Mouse (Mus musculus): ENCODE results near the gene Emilin1. TPM values are rescaled to one million over a fixed set of nuclear protein-coding genes. Genes with fewer than 3 reads are reported as not detected.

Emilin1 gene
- polyA plus RNA-seq, 1 experiment from 2014 or later: 23.6 TPM

DNA sequence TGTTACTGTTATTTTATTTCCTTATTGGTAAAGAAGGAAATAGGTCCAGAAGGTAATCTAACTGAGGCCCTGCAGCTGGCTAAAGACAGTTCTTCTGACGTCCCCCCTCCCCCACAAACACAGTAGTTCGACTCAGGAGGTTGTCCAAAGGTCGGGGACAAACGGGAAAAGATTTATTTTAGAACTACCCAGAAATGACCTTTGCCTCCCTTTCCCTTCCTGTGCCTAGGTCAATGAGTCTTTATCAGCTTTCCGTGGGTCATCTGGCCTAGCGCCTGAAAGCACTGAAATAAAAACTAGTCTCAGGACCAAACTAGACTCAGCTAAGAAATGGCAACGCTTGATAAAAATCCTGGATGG, 3.9 kb upstream of the Emilin1 start:
- Histone ChIP-seq H3K4me1 (replicated peaks) (peaks cover 66% of the 10 kb centered on the region), H3K9me3 (no peaks in the 10 kb centered on the region), H3K4me2 (no peak overlapping the region), H3K36me3 (peaks cover 19% of the 10 kb centered on the region), H3K27me3 (peaks cover 3% of the 10 kb centered on the region; the same call in 1 of the 2 replicates), H3K4me3 (no peak overlapping the region), H3K27ac (no peak overlapping the region), H3K9ac (no peak overlapping the region)
- ATAC-seq (ENCODE audit: low FRiP score): no peak
- WGBS: 58% methylated on average over 7 of the region's 7 CpGs

DNA sequence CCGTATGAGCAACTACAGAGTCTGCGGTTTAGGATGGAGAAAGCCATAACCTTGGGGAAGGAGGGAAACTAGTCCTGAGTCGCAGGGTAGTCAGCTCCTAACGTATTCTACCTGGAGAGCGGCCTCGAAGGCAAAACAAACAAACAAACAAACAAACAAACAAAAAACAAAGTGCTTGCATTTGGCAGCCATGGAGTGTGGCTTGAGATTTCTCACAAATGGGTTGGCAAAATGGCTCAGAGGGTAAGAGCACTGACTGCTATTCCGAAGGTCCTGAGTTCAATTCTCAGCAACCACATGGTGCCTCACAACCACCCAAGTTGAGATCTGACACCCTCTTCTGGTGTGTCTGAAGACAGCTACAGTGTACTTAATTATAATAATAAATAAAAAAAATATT, 3.3 kb upstream of the Emilin1 start:
- H3K4me1 ChIP-seq (replicated peaks): peaks cover 66% of the 10 kb centered on the region
- no peak for ATAC-seq (ENCODE audit: low FRiP score)
- peaks cover 13% of the 10 kb centered on the region for H3K36me3 ChIP-seq
- 86% methylated on average over 7 of the region's 7 CpGs for WGBS
- no peak overlapping the region for H3K4me2 ChIP-seq
- H3K27me3 ChIP-seq: peaks cover 3% of the 10 kb centered on the region; the same call in 1 of the 2 replicates
- no peaks in the 10 kb centered on the region for H3K9me3 ChIP-seq
- H3K4me3 ChIP-seq: no peak overlapping the region
- H3K9ac ChIP-seq: no peak overlapping the region
- H3K27ac ChIP-seq: no peak overlapping the region

DNA sequence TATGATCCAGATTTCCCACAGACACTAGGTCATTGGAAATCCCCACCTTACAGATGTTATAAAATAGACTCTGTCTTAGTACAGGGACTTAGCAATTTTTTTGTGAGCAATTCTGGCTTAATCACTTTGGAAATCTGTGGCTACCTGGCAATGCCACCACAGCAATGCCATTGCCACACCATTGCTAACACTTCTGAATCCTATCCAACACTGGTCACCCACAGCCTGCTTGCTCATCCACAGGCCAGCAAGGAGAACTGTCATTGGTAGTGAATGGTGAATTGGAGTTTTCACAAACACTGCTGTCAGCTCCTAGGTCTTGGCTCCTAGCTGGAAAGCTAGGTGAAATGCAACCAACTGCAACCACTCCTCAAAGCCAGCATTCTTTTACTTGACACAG, 2.7 kb upstream of the Emilin1 start:
- H3K36me3 ChIP-seq: peaks cover 7% of the 10 kb centered on the region
- H3K4me2 ChIP-seq: no peak overlapping the region
- H3K27me3 ChIP-seq: peaks cover 3% of the 10 kb centered on the region; the same call in 1 of the 2 replicates
- H3K4me1 ChIP-seq (replicated peaks): peaks cover 66% of the 10 kb centered on the region
- no peaks in the 10 kb centered on the region for H3K9me3 ChIP-seq
- no peak for ATAC-seq (ENCODE audit: low FRiP score)
- no peak overlapping the region for H3K27ac ChIP-seq
- H3K9ac ChIP-seq: no peak overlapping the region
- no peak overlapping the region for H3K4me3 ChIP-seq

DNA sequence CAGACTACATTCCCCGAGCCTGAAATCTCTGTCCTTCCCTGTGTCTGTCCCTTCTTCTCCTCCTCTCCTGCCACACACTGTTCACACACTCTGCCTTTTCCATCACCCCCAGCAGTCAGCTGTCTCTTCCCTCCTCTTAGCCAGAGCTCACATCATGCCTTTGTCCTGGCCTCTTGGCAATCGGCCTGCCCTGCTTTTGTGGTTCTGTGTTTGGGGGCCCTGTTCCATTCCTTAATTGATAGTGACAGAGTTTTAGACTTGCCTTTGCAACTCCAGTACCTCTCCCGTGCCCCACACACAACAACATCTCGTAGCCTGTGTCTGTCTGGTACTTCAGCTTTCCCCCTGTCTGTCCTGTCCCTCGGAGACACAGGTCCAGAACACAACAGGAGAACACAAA, 1.0 kb upstream of the Emilin1 start:
- no peak for ATAC-seq (ENCODE audit: low FRiP score)
- H3K36me3 ChIP-seq: no peaks in the 10 kb centered on the region
- H3K27me3 ChIP-seq: peaks cover 3% of the 10 kb centered on the region; the same call in 1 of the 2 replicates
- no peak overlapping the region for H3K4me2 ChIP-seq
- 68% methylated on average over 5 of the region's 5 CpGs for WGBS
- peak overlapping the region; percentile 84 for H3K27ac ChIP-seq
- peaks cover 53% of the 10 kb centered on the region for H3K4me1 ChIP-seq (replicated peaks)
- H3K4me3 ChIP-seq: no peak overlapping the region
- no peak overlapping the region for H3K9ac ChIP-seq
- H3K9me3 ChIP-seq: no peaks in the 10 kb centered on the region

DNA sequence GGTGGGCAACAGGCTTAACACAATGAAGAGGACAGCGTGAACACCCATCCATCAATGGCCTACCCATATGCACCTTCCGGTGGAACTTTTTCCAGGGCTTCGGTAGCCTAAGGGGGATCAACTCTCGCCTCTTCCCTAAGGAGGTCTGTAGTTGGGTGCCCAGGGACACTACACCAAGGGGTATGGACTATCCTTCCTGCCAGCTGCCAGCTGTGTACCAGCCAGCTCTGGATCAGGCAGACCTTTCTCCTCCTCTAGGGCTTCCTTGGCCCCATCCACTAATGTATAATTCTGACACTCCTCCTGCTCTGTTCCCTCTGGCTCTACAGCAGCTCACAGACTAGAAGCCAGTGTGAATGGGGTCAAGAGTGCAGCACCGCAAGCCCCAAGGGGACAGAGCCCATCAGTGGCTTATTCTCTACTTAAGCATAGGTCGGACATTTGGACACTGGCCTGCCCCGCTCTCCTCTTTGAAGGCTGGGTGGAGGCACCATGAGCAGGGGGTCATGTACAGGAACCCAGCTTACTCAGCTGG, 966 bp downstream of the Emilin1 start:
- peak overlapping the region; percentile 84; the same call in 1 of the 2 replicates for H3K27ac ChIP-seq

DNA sequence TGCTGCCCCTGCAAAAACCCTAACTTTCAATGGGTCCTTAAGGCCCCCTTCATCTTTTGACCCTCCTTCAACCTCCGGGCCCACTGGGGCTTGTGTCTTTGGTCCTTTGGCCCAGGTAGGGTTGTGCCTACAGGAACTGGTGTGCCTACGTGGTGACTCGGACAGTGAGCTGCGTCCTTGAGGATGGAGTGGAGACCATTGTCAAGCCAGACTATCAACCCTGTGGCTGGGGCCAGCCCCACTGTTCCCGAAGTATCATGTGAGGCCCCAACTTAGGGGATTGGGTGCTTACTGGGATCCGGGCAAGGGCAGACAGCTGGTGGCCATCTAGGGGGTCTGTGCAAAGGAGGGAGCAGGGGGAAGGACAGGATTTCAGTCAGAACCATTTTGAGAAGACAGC, 1.6 kb downstream of the Emilin1 start:
- Histone ChIP-seq H3K36me3 (no peaks in the 10 kb centered on the region), H3K4me2 (peak overlapping the region; percentile 37), H3K4me3 (peak overlapping the region; percentile 28; the same call in 1 of the 2 replicates), H3K9me3 (no peaks in the 10 kb centered on the region), H3K4me1 (replicated peaks) (peaks cover 38% of the 10 kb centered on the region), H3K9ac (peak overlapping the region; percentile 56; the same call in 1 of the 2 replicates), H3K27ac (peak overlapping the region; percentile 55; the same call in 1 of the 2 replicates), H3K27me3 (peaks cover 3% of the 10 kb centered on the region; the same call in 1 of the 2 replicates)
- no peak for ATAC-seq (ENCODE audit: low FRiP score)
- WGBS: 84% methylated on average over 6 of the region's 6 CpGs

More for the DNA sequence above, 966 bp downstream of the Emilin1 start:
- 76% methylated on average over 7 of the region's 7 CpGs for WGBS
- Histone ChIP-seq H3K4me1 (replicated peaks) (peaks cover 39% of the 10 kb centered on the region), H3K36me3 (no peaks in the 10 kb centered on the region), H3K9ac (peak overlapping the region; percentile 56; the same call in 1 of the 2 replicates), H3K27me3 (peaks cover 3% of the 10 kb centered on the region; the same call in 1 of the 2 replicates), H3K4me2 (peak overlapping the region; percentile 37), H3K9me3 (no peaks in the 10 kb centered on the region), H3K4me3 (peak overlapping the region; percentile 28)
- no peak for ATAC-seq (ENCODE audit: low FRiP score)

DNA sequence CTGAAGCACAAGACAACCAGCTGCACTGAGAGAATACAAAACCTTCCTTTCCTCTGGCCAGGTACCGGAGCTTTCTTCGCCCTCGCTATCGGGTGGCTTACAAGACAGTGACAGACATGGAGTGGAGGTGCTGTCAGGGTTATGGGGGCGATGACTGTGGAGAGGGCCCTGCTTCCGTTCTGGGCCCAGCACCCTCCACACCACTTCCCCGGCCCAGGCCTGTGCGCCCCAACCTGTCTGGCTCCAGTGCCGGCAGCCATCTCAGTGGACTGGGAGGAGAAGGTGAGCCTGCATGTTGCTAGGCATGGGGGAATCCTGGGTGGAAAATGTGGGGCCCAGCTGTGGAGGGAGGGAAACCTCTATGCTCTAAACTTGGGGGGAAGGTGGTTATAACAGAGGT, 2.3 kb downstream of the Emilin1 start:
- Histone ChIP-seq H3K27ac (peak overlapping the region; percentile 55; the same call in 1 of the 2 replicates), H3K9me3 (no peaks in the 10 kb centered on the region), H3K4me1 (replicated peaks) (peaks cover 39% of the 10 kb centered on the region), H3K4me3 (peak overlapping the region; percentile 5; the same call in 1 of the 2 replicates), H3K4me2 (peak overlapping the region; percentile 37), H3K27me3 (peaks cover 3% of the 10 kb centered on the region; the same call in 1 of the 2 replicates), H3K9ac (peak overlapping the region; percentile 56; the same call in 1 of the 2 replicates), H3K36me3 (no peaks in the 10 kb centered on the region)
- 65% methylated on average over 9 of the region's 9 CpGs for WGBS
- peak; percentile 25 for ATAC-seq (ENCODE audit: low FRiP score)

DNA sequence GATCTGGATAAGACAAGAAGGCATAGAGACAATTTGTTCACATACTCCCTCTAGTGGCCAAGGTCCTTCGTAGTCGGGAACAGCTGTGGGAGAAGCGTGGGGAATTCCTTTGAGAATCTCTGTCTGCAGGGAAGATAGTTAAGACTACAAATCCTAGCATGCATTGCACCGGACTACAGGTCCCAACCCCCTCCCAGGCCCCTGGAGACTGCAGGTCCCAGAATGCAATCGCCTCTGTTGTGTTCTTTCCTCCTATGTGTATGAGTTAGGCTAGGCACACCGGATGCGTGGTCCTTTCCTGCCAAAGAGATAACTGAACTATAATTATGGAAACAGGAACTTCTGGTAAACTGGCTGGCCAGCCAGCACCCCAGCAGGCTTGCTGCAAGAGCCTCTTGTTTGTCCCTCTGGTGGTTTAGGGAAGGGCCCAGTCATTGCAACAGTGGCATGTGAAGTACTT, 2.8 kb downstream of the Emilin1 start:
- 2% methylated on average over 7 of the region's 7 CpGs for WGBS
- no peaks in the 10 kb centered on the region for H3K27me3 ChIP-seq
- peaks cover 42% of the 10 kb centered on the region for H3K4me1 ChIP-seq (replicated peaks)
- H3K36me3 ChIP-seq: no peaks in the 10 kb centered on the region
- no peak overlapping the region for H3K9ac ChIP-seq
- peak overlapping the region; percentile 37 for H3K4me2 ChIP-seq
- H3K27ac ChIP-seq: peak overlapping the region; percentile 46
- peak; percentile 85 for ATAC-seq (ENCODE audit: low FRiP score)
- no peaks in the 10 kb centered on the region for H3K9me3 ChIP-seq
- H3K4me3 ChIP-seq: no peak overlapping the region

DNA sequence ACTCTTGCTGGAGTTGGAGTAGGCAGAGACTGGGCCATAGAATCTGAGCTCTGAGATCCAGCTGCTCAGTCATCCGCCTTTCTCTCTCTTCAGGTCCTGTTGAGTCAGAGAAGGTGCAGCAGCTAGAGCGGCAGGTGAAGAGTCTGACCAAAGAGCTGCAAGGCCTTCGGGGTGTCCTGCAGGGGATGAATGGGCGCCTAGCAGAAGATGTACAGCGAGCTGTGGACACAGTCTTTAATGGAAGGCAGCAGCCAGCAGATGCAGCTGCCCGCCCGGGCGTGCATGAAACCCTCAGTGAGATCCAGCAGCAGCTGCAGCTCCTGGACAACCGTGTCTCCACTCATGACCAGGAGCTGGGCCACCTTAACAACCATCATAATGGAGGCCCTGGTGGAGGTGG, 3.6 kb downstream of the Emilin1 start:
- H3K4me2 ChIP-seq: no peak overlapping the region
- ATAC-seq (ENCODE audit: low FRiP score): no peak
- 98% methylated on average over 9 of the region's 9 CpGs for WGBS
- no peak overlapping the region for H3K4me3 ChIP-seq
- no peaks in the 10 kb centered on the region for H3K36me3 ChIP-seq
- H3K27me3 ChIP-seq: no peaks in the 10 kb centered on the region
- 0 out of 2 replicates have a peak overlapping the region, but pooled peaks have one; percentile 29 for H3K9ac ChIP-seq
- H3K4me1 ChIP-seq (replicated peaks): peaks cover 45% of the 10 kb centered on the region
- 0 out of 2 replicates have a peak overlapping the region, but pooled peaks have one; percentile 46 for H3K27ac ChIP-seq
- no peaks in the 10 kb centered on the region for H3K9me3 ChIP-seq

DNA sequence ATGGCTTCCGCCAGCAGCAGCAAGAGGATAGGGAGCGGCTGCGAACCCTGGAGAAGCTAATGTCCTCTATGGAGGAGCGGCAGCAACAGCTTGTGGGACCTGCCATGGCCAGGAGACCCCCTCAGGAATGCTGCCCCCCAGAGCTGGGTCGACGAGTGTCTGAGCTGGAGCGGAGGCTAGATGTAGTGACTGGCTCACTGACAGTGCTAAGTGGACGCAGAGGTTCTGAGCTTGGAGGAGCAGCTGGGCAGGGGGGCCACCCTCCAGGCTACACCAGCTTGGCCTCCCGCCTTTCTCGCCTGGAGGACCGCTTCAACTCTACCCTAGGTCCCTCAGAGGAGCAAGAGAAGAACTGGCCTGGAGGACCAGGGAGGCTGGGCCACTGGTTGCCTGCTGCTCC, 4.1 kb downstream of the Emilin1 start:
- ATAC-seq (ENCODE audit: low FRiP score): no peak
- Histone ChIP-seq H3K9me3 (no peaks in the 10 kb centered on the region), H3K36me3 (no peaks in the 10 kb centered on the region), H3K4me3 (no peak overlapping the region), H3K4me2 (no peak overlapping the region), H3K4me1 (replicated peaks) (peaks cover 45% of the 10 kb centered on the region), H3K27ac (no peak overlapping the region), H3K9ac (0 out of 2 replicates have a peak overlapping the region, but pooled peaks have one; percentile 29), H3K27me3 (no peaks in the 10 kb centered on the region)
- WGBS: 89% methylated on average over 11 of the region's 11 CpGs

DNA sequence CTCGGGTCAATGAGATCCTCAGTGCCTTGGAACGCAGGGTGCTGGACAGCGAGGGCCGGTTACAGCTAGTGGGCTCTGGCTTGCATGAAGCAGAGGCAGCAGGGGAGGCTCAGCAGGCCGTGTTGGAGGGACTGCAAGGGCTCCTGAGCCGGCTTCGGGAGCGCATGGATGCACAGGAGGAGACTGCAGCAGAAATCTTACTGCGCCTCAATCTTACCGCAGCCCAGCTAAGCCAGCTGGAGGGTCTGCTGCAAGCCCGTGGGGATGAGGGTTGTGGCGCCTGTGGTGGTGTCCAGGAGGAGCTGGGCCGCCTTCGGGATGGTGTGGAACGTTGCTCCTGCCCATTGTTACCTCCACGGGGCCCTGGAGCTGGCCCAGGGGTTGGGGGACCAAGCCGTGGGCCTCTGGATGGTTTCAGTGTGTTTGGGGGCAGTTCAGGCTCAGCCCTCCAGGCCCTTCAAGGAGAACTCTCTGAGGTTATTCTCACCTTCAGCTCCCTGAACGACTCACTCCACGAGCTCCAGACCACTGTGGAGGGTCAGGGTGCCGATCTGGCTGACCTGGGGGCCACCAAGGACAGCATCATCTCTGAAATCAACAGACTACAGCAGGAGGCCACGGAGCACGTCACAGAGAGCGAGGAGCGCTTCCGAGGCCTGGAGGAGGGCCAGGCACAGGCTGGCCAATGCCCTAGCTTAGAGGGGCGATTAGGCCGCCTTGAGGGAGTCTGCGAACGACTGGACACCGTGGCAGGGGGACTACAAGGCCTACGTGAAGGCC, 4.9 kb downstream of the Emilin1 start:
- 84% methylated on average over 31 of the region's 31 CpGs for WGBS
- H3K4me3 ChIP-seq: no peak overlapping the region
- H3K4me1 ChIP-seq (replicated peaks): peaks cover 45% of the 10 kb centered on the region
- no peaks in the 10 kb centered on the region for H3K9me3 ChIP-seq
- no peak for ATAC-seq (ENCODE audit: low FRiP score)
- H3K27me3 ChIP-seq: peaks cover 6% of the 10 kb centered on the region; the same call in 1 of the 2 replicates
- no peaks in the 10 kb centered on the region for H3K36me3 ChIP-seq
- H3K27ac ChIP-seq: no peak overlapping the region
- no peak overlapping the region for H3K4me2 ChIP-seq
- H3K9ac ChIP-seq: no peak overlapping the region

DNA sequence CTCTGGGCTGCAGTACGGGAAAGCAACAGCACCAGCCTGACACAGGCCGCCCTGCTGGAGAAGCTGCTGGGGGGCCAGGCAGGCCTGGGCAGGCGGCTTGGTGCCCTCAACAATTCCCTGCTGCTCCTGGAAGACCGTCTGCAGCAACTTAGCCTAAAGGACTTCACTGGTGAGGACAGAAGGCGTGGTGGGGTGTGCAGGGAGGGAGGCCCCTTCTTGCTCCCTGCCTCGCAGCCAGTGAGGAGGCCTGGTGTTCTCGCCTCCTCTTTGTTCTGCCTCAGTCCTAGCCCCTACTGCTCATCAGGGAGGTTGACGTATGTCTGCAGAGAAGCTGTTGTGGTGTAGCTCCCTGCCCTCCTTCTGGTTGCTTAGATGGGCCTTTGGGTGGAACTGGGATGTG, 5.5 kb downstream of the Emilin1 start:
- no peaks in the 10 kb centered on the region for H3K9me3 ChIP-seq
- ATAC-seq (ENCODE audit: low FRiP score): no peak
- H3K27me3 ChIP-seq: peaks cover 12% of the 10 kb centered on the region; the same call in 1 of the 2 replicates
- H3K4me2 ChIP-seq: no peak overlapping the region
- peaks cover 39% of the 10 kb centered on the region for H3K4me1 ChIP-seq (replicated peaks)
- no peak overlapping the region; the same call in 1 of the 2 replicates for H3K9ac ChIP-seq
- WGBS: 81% methylated on average over 8 of the region's 8 CpGs
- H3K27ac ChIP-seq: no peak overlapping the region
- no peaks in the 10 kb centered on the region for H3K36me3 ChIP-seq
- H3K4me3 ChIP-seq: no peak overlapping the region

Data from hindbrain, embryonic 13.5 days (tissue).